Mouse (Mus musculus) heart, adult 2 months (tissue): Measurements from ENCODE around the gene Ablim2.

Experiments used
- CTCF ChIP-seq: fragments of 200-600 bp; IDR thresholded peaks from 2 replicates; pipeline ENCODE4 v1.8.1; 2022; ENCODE audit warnings: antibody characterized with exemption, mild to moderate bottlenecking, moderate library complexity
- EP300 ChIP-seq: fragments of 200-500 bp; IDR thresholded peaks from 2 replicates; pipeline ENCODE4 v1.6.1; 2011; ENCODE audit warnings: low read depth, low read length, control low read depth; ENCODE audit not compliant: insufficient read depth

GRCm38 (mm10) chr5:35817882-35818281 lies 60.2 kb downstream of the Ablim2 start:
- TF ChIP-seq EP300: no peak
- TF ChIP-seq CTCF: no peak
